Mouse (Mus musculus) erythroblast, embryonic 14.5 days (primary cell): ENCODE data around the gene Kif5a.

Source experiments
- GATA1 ChIP-seq: IDR thresholded peaks from 2 replicates; pipeline ENCODE4 v1.6.1; 2012; ENCODE audit warnings: low read length, inconsistent platforms, mixed read lengths
- TAL1 ChIP-seq: IDR thresholded peaks from 3 replicates; pipeline ENCODE4 v1.6.1; 2012; ENCODE audit warnings: low read length, inconsistent platforms, mixed read lengths

DNA sequence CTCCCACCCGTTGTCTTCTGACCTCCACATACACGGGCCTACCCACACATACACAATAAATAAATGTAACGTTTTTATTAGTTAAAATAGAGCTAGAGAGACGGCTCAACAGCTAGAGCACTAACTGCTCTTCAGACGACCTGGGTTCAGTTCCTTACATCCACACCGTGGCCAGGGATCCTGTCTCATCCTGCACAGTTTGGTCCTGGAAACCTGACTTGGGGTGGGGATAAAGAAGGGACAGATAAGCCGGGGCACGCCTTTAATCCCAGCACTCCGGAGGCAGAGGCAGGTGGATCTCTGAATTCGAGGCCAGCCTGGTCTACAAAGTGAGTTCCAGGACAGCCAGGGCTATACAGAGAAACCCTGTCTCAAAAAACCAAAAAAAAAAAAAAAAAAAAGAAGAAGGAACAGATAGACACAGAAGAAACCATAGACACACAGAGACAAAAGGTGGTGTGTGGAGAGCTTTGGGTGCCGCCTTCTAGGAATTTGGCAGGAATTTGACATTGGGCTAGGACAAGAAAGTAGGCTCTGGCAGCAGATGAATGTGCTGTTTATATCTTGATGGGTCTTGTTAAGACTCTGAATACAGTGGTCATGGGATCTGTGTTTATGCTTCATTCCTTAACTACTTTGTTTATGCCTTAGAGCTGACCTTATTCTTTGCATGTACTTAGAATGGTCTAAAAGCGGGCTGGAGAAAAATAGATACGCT is 49.3 kb downstream of the Kif5a start:
- TF ChIP-seq GATA1 = no peak
- no peak for TF ChIP-seq TAL1
